Mouse (Mus musculus): Measurements from ENCODE around the gene Capn5.

Capn5 gene

DNA sequence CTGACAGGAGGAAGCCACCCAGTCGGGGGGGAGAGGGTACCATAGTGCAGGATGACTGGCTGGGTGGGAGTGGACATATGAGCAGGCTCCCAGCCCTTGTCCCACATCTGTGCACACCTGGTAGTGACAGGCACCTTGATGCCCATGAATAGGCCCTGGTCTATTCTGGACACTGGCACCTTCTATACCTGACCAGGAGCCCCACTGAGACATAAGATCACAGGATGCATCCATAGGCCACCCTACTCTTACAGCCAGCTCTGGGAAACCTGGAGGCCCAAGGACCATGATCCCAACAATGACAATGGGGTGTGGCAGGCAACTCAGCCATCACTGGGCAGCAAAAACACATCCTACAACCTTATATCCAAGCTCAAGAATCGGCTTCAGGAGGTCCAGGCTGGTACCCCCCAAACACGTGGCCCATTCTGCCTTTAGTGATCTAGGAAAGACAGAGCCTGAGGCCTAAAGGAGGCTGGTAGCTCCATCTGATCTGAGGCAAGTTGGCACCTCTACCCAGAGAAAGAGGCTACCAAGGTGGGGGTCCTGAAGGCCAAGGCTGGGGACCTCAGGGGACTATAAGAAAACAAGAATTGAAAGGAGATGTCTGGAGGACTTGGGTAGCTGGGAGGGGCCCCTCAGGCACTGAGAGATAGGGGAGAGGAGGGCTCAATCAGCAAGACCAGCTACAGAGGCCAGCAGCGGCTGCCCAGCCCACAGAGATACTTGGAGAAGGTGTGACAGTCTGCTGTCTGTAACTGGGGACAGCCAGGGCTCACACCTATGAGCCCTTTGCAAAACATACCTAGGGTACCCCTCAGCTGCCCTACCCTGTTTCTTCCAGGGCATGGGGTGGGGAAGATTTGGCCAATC, 3.0 kb downstream of the Capn5 start:
- peak; percentile 92 for DNase-seq

- no peak for DNase-seq
These were observed 4.7 kb downstream of the Capn5 start for GRCm38 (mm10) chr7:98173408-98173807.

DNA sequence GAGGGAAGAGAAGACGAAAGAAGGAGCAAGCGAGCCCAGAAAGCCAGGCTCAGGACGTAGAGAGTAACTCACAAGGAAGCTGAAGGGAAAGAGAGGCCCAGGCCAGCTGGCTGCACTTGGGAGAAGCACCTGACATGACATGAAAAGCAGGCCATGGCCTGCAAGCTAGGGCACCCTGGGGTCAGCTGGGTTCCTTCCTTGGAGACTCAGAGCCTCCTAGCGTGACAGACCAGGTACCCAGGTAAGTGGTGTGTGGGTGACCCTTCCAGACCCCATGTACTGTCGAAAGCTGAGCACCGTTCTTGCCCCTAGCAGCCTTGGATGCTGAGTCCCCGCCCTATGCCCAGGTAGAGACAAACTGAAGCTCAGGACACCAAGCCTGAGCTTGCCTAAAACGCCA, 5.4 kb downstream of the Capn5 start:
- no peak for DNase-seq

- DNase-seq: peak; percentile 94
These were observed 6.7 kb downstream of the Capn5 start for GRCm38 (mm10) chr7:98171141-98172073.

DNA sequence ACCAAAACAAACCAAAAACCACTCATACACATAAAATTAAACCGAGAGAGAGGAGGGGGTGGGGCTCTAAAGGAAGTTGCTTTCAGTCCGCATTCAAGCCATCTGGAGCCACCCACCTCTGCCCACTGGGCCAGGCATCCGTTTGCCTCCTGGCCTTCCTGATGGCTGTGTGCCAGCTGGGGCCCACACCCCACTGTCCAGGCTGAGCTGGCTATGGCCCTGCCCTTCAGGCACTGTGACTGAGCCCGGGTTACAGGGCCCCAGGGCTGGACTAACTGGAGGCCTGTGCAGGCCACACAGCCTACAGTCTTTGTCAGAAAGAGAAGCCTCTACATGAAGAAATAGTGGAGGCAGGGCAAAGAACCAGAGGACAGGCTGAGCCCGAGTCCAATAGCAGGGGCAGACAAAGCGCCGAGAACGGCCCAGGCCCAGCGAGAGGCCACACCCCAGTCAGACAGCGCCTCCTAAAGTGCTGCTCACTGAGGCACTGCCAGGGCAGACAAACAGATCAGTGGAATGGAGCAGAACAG, 13.0 kb downstream of the Capn5 start:
- peak; percentile 71 for DNase-seq

- no peak for DNase-seq
These were observed 13.6 kb downstream of the Capn5 start for GRCm38 (mm10) chr7:98164382-98164998.

- no peak for DNase-seq
These were observed 14.4 kb downstream of the Capn5 start for GRCm38 (mm10) chr7:98163700-98164099.

- DNase-seq: no peak
These were observed 15.8 kb downstream of the Capn5 start for GRCm38 (mm10) chr7:98162239-98162638.

DNA sequence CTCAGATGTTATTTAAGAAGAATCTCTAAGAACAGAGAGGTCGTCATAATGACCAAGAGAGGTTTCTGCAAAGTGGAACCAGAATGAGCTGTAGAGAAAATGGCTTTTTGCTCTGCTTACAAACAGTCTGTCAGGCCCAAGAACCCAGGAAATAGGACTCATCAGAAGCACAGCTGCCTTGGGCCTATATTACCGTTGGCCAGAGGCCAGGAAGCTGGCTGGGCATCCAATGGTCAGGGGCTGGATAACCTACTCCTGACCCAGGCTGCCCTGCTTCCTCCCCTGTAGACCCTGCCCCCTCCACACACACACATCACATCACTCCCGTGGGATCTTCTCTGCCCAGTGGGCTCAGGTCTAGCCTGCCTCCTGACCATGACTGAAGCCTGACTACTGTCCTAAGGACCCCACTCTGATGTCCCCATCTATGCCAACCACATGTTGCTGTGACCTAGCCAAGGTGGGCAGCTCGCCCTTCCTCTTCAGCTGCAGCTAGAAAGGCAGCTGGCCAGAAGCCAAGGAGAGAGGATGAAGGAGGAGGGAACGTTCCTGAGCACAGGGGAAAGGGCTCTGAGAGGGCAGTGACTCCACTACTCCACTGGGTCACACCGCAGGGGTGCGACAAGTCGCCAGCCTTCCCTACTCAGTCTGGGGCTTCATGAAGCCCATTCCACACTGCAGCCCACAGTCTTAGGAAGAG, 17.9 kb downstream of the Capn5 start:
- DNase-seq: no peak

- peak; percentile 65 for DNase-seq
These were observed 19.6 kb downstream of the Capn5 start for GRCm38 (mm10) chr7:98158481-98158880.

GRCm38 (mm10) chr7:98157636-98158332, 20.3 kb downstream of the Capn5 start:
- DNase-seq: peak; percentile 63

GRCm38 (mm10) chr7:98156280-98156665, 21.8 kb downstream of the Capn5 start:
- DNase-seq: no peak

DNA sequence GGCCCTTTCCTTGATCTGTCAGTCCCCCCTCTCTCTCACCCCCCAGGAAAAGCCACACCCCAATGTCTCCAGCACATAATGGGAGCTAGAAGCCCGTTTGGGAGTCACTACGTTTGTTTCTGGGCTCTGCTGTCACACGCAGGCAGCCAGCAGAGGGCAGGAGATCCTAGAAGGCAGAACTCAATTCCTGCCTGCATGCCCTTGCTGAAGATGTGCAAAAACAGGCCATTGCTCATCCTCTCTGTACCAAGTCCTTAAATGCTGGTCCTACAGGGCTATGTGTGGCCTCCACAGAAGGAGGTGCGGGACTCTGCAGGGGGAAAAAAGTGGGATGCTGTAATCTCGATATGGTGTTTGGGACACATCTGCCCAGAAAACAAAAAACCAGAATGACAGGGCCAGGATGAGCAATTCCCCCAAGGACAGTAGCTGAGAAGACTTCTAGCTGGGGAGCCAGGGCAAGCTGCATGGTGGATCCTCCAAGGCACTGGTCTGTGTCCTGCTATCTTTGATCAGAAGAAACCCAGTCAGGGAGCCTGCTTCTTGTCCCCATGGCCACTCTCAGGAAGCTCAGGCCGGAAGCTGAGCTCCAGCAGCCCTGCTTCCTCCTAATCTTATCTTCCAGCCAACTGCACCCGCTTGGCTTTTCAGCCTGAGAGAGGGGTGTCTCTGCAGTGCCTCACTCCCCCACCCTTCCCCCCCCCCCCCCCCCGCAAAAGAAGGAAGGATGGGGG, 22.4 kb downstream of the Capn5 start:
- peak; percentile 82 for DNase-seq

GRCm38 (mm10) chr7:98153892-98154291, 24.2 kb downstream of the Capn5 start:
- DNase-seq: no peak

GRCm38 (mm10) chr7:98153345-98153744, 24.7 kb downstream of the Capn5 start:
- no peak for DNase-seq

GRCm38 (mm10) chr7:98152400-98152799, 25.7 kb downstream of the Capn5 start:
- no peak for DNase-seq

- no peak for DNase-seq
These were observed 27.5 kb downstream of the Capn5 start for GRCm38 (mm10) chr7:98150525-98150924.

GRCm38 (mm10) chr7:98149802-98150201, 28.3 kb downstream of the Capn5 start:
- DNase-seq: no peak

- DNase-seq: no peak
These were observed 29.2 kb downstream of the Capn5 start for GRCm38 (mm10) chr7:98148721-98149407.

- no peak for DNase-seq
These were observed 30.3 kb downstream of the Capn5 start for GRCm38 (mm10) chr7:98147766-98148165.

Data from liver (tissue).